Mouse (Mus musculus): ENCODE data around the gene Hdac11. TPM values are rescaled to one million over a fixed set of nuclear protein-coding genes. Genes with fewer than 3 reads are reported as not detected.

Gene Hdac11
- polyA plus RNA-seq, 1 experiment from 2014 or later = 7.5 TPM

- H3K9me3 ChIP-seq = no peaks in the 10 kb centered on the region
- H3K4me1 ChIP-seq = no peaks in the 10 kb centered on the region
- no peak for ATAC-seq (ENCODE audit: borderline replicate concordance, extremely low read depth, low FRiP score, low TSS enrichment)
- H3K36me3 ChIP-seq = no peaks in the 10 kb centered on the region
- H3K27me3 ChIP-seq = no peaks in the 10 kb centered on the region
- H3K27ac ChIP-seq = no peak overlapping the region
- no peak overlapping the region for H3K9ac ChIP-seq
- WGBS = 25% methylated on average over 4 of the region's 4 CpGs
- H3K4me3 ChIP-seq = no peak overlapping the region
- no peak overlapping the region for H3K4me2 ChIP-seq
Measured at GRCm38 (mm10) chr6:91139846-91140245, 16.6 kb upstream of the Hdac11 start.

GRCm38 (mm10) chr6:91145056-91145455 lies 11.4 kb upstream of the Hdac11 start:
- Histone ChIP-seq H3K9me3 (no peaks in the 10 kb centered on the region), H3K4me3 (no peak overlapping the region), H3K27me3 (no peaks in the 10 kb centered on the region), H3K4me2 (no peak overlapping the region), H3K27ac (no peak overlapping the region), H3K36me3 (no peaks in the 10 kb centered on the region), H3K4me1 (no peaks in the 10 kb centered on the region), H3K9ac (no peak overlapping the region)
- no peak for ATAC-seq (ENCODE audit: borderline replicate concordance, extremely low read depth, low FRiP score, low TSS enrichment)
- WGBS = 52% methylated on average over 3 of the region's 3 CpGs

GRCm38 (mm10) chr6:91145572-91145971 lies 10.9 kb upstream of the Hdac11 start:
- Histone ChIP-seq H3K4me1 (no peaks in the 10 kb centered on the region), H3K4me2 (no peak overlapping the region), H3K4me3 (no peak overlapping the region), H3K9ac (no peak overlapping the region), H3K36me3 (no peaks in the 10 kb centered on the region), H3K27me3 (no peaks in the 10 kb centered on the region), H3K9me3 (no peaks in the 10 kb centered on the region), H3K27ac (no peak overlapping the region)
- ATAC-seq (ENCODE audit: borderline replicate concordance, extremely low read depth, low FRiP score, low TSS enrichment) = no peak
- 64% methylated on average over 5 of the region's 5 CpGs for WGBS

GRCm38 (mm10) chr6:91146443-91147151 lies 9.9 kb upstream of the Hdac11 start:
- no peak for ATAC-seq (ENCODE audit: borderline replicate concordance, extremely low read depth, low FRiP score, low TSS enrichment)
- no peak overlapping the region for H3K9ac ChIP-seq
- 32% methylated on average over 5 of the region's 5 CpGs for WGBS
- no peak overlapping the region for H3K4me2 ChIP-seq
- H3K36me3 ChIP-seq = no peaks in the 10 kb centered on the region
- H3K4me1 ChIP-seq = no peaks in the 10 kb centered on the region
- H3K4me3 ChIP-seq = no peak overlapping the region
- H3K9me3 ChIP-seq = no peaks in the 10 kb centered on the region
- H3K27ac ChIP-seq = no peak overlapping the region
- no peaks in the 10 kb centered on the region for H3K27me3 ChIP-seq

GRCm38 (mm10) chr6:91147152-91147770 lies 9.2 kb upstream of the Hdac11 start:
- ATAC-seq (ENCODE audit: borderline replicate concordance, extremely low read depth, low FRiP score, low TSS enrichment) = no peak
- no peak overlapping the region for H3K27ac ChIP-seq

GRCm38 (mm10) chr6:91152892-91153548 lies 3.4 kb upstream of the Hdac11 start:
- Histone ChIP-seq H3K9ac (no peak overlapping the region), H3K4me3 (no peak overlapping the region), H3K36me3 (no peaks in the 10 kb centered on the region), H3K27me3 (0 out of 2 replicates have a peak, but pooled peaks cover 4% of the 10 kb centered on the region), H3K4me1 (peaks cover 23% of the 10 kb centered on the region), H3K27ac (peak overlapping the region; percentile 53), H3K9me3 (no peaks in the 10 kb centered on the region), H3K4me2 (peak overlapping the region; percentile 28; the same call in 1 of the 2 replicates)
- no peak for ATAC-seq (ENCODE audit: borderline replicate concordance, extremely low read depth, low FRiP score, low TSS enrichment)
- WGBS = 24% methylated on average over 7 of the region's 7 CpGs

More at GRCm38 (mm10) chr6:91147152-91147770, 9.2 kb upstream of the Hdac11 start:
- Histone ChIP-seq H3K4me2 (no peak overlapping the region), H3K4me1 (no peaks in the 10 kb centered on the region), H3K27me3 (no peaks in the 10 kb centered on the region), H3K9me3 (no peaks in the 10 kb centered on the region), H3K4me3 (no peak overlapping the region), H3K36me3 (no peaks in the 10 kb centered on the region), H3K9ac (no peak overlapping the region)
- 73% methylated on average over 2 of the region's 2 CpGs for WGBS

- peak overlapping the region; percentile 28 for H3K4me2 ChIP-seq
- no peaks in the 10 kb centered on the region for H3K9me3 ChIP-seq
- ATAC-seq (ENCODE audit: borderline replicate concordance, extremely low read depth, low FRiP score, low TSS enrichment) = 0 out of 2 replicates have a peak, but pooled peaks have one; percentile 27
- 0 out of 2 replicates have a peak, but pooled peaks cover 4% of the 10 kb centered on the region for H3K27me3 ChIP-seq
- WGBS = 1% methylated on average over 10 of the region's 10 CpGs
- H3K4me3 ChIP-seq = peak overlapping the region; percentile 12; the same call in 1 of the 2 replicates
- H3K27ac ChIP-seq = peak overlapping the region; percentile 53
- no peaks in the 10 kb centered on the region for H3K36me3 ChIP-seq
- peaks cover 24% of the 10 kb centered on the region for H3K4me1 ChIP-seq
- H3K9ac ChIP-seq = no peak overlapping the region
Measured at GRCm38 (mm10) chr6:91153549-91154064, 2.9 kb upstream of the Hdac11 start.

- peaks cover 28% of the 10 kb centered on the region for H3K4me1 ChIP-seq
- no peak overlapping the region for H3K4me2 ChIP-seq
- 0 out of 2 replicates have a peak, but pooled peaks cover 4% of the 10 kb centered on the region for H3K27me3 ChIP-seq
- WGBS = 43% methylated on average over 4 of the region's 4 CpGs
- ATAC-seq (ENCODE audit: borderline replicate concordance, extremely low read depth, low FRiP score, low TSS enrichment) = no peak
- H3K9ac ChIP-seq = no peak overlapping the region
- no peak overlapping the region for H3K4me3 ChIP-seq
- H3K9me3 ChIP-seq = no peaks in the 10 kb centered on the region
- no peaks in the 10 kb centered on the region for H3K36me3 ChIP-seq
- H3K27ac ChIP-seq = no peak overlapping the region
Measured at GRCm38 (mm10) chr6:91154685-91155084, 1.8 kb upstream of the Hdac11 start.

GRCm38 (mm10) chr6:91155286-91155685 lies 1.2 kb upstream of the Hdac11 start:
- no peak overlapping the region for H3K9ac ChIP-seq
- H3K4me2 ChIP-seq = no peak overlapping the region
- no peaks in the 10 kb centered on the region for H3K9me3 ChIP-seq
- no peaks in the 10 kb centered on the region for H3K36me3 ChIP-seq
- 47% methylated on average over 3 of the region's 3 CpGs for WGBS
- no peak for ATAC-seq (ENCODE audit: borderline replicate concordance, extremely low read depth, low FRiP score, low TSS enrichment)
- H3K4me3 ChIP-seq = no peak overlapping the region
- no peak overlapping the region for H3K27ac ChIP-seq
- H3K4me1 ChIP-seq = peaks cover 28% of the 10 kb centered on the region
- H3K27me3 ChIP-seq = 0 out of 2 replicates have a peak, but pooled peaks cover 4% of the 10 kb centered on the region

GRCm38 (mm10) chr6:91156062-91156461 lies 403 bp upstream of the Hdac11 start:
- no peak overlapping the region for H3K27ac ChIP-seq
- ATAC-seq (ENCODE audit: borderline replicate concordance, extremely low read depth, low FRiP score, low TSS enrichment) = no peak
- 19% methylated on average over 4 of the region's 4 CpGs for WGBS
- H3K4me1 ChIP-seq = peaks cover 28% of the 10 kb centered on the region
- H3K36me3 ChIP-seq = no peaks in the 10 kb centered on the region
- H3K9me3 ChIP-seq = no peaks in the 10 kb centered on the region
- H3K9ac ChIP-seq = no peak overlapping the region
- 0 out of 2 replicates have a peak, but pooled peaks cover 4% of the 10 kb centered on the region for H3K27me3 ChIP-seq
- H3K4me3 ChIP-seq = peak overlapping the region; percentile 60; the same call in 1 of the 2 replicates
- H3K4me2 ChIP-seq = peak overlapping the region; percentile 80

- Histone ChIP-seq H3K9ac (peak overlapping the region; percentile 70), H3K36me3 (no peaks in the 10 kb centered on the region), H3K27me3 (0 out of 2 replicates have a peak, but pooled peaks cover 4% of the 10 kb centered on the region), H3K4me3 (peak overlapping the region; percentile 60), H3K9me3 (no peaks in the 10 kb centered on the region), H3K27ac (peak overlapping the region; percentile 57; the same call in 1 of the 2 replicates), H3K4me2 (peak overlapping the region; percentile 80), H3K4me1 (peaks cover 28% of the 10 kb centered on the region)
- 29% methylated on average over 6 of the region's 6 CpGs for WGBS
- ATAC-seq (ENCODE audit: borderline replicate concordance, extremely low read depth, low FRiP score, low TSS enrichment) = no peak
Measured at GRCm38 (mm10) chr6:91157237-91157570, 739 bp downstream of the Hdac11 start.
